Mouse (Mus musculus): ENCODE results near the gene Gpr68.

Gene Gpr68

GRCm38 (mm10) chr12:100924646-100925339 is 16.8 kb upstream of the Gpr68 start:
- no peak for ATAC-seq (ENCODE audit: low TSS enrichment)

GRCm38 (mm10) chr12:100910731-100911130 is 2.7 kb upstream of the Gpr68 start:
- peak; percentile 79 for ATAC-seq (ENCODE audit: low TSS enrichment)

GRCm38 (mm10) chr12:100909765-100910164 is 1.8 kb upstream of the Gpr68 start:
- no peak for ATAC-seq (ENCODE audit: low TSS enrichment)

- no peak for ATAC-seq (ENCODE audit: low TSS enrichment)
These were observed 468 bp upstream of the Gpr68 start for GRCm38 (mm10) chr12:100908298-100909034.

DNA sequence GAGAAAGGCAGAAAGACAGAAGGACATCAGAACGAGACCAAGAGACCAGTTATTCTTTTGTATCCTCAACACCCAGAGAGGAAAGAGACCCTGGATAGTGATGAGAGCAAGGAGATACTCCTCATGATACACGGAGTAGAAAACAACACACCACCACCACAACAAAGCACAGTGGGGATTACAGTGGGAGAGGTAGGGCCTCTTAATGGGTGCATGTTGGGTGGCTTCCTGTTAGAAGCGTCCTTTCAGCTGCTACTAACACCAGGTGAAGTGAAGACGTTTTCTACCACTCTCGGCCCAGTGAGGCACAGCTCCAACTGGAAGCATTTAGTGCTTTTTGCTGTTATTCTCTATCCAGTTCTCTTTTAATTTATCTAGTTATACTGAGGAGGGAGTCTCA is 1.1 kb downstream of the Gpr68 start:
- no peak for ATAC-seq (ENCODE audit: low TSS enrichment)

- ATAC-seq (ENCODE audit: low TSS enrichment): no peak
These were observed 4.2 kb downstream of the Gpr68 start for GRCm38 (mm10) chr12:100903761-100904160.

- no peak for ATAC-seq (ENCODE audit: low TSS enrichment)
These were observed 6.6 kb downstream of the Gpr68 start for GRCm38 (mm10) chr12:100901386-100901785.

GRCm38 (mm10) chr12:100900901-100901300 is 7.1 kb downstream of the Gpr68 start:
- no peak for ATAC-seq (ENCODE audit: low TSS enrichment)

DNA sequence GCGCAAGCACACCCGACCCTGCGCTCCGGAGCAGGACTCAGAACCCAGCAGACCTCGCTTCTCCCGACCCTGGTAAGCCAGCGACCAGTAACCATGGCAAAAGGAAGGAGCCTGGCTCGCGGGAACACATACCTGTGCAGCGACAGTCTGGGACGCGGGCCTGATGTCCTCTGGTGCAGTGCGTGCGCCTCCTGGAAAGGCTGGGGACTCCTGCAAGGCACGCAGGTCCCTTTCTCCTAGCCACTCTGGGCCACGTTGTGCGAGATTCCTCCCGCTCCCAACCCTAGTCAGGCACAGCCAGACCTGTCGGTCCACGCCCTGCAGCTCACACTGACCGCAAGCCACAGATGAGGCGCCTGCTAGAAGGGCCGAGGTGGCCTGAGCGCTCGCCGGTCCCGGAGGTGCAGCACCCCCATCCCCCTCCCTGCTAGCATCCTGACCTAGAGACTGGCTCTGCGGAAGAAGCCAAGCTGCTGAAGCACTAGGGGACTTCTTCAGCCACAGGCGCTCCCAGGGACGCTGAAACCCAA is 8.8 kb downstream of the Gpr68 start:
- peak; percentile 71 for ATAC-seq (ENCODE audit: low TSS enrichment)

- no peak for ATAC-seq (ENCODE audit: low TSS enrichment)
These were observed 10.0 kb downstream of the Gpr68 start for GRCm38 (mm10) chr12:100897736-100898650.

GRCm38 (mm10) chr12:100896661-100897060 is 11.3 kb downstream of the Gpr68 start:
- ATAC-seq (ENCODE audit: low TSS enrichment): no peak

DNA sequence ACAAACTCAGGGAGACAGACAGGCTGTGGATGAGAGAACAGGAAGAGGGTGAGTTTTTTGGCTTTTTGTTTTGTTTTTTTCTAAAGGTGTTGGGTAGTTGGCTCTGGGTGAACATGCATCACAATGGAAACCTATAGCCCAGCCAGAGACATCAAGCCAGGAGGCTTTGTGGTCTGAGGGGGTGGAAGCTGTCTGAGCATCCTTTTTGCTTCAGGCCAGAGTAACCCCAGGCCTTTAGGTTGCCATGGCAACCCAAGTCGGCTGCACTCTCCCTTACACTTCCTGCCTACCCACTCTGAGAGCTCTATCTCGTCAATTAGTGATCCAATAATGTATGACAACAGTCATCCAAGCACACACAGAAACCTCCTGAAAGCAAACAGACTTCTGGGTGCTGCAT is 12.5 kb downstream of the Gpr68 start:
- no peak for ATAC-seq (ENCODE audit: low TSS enrichment)

DNA sequence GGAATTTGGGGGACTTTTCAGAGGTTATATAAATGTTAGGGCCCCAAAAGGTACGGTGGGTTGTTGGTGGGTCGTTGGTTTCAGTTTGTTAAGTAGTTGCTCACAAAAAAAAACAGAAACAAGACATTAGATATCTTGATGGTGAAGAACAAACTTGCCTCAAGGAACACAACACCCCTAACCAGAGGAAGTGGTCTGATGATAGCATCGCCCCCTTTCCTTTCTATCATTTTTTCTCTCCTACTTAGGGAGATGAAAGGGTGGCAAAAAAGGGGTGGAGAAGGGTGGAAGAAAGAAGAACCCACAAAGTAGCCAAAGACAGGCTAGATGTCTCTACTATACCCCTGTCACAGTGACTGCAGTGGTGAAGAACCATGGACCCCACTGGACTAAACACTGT is 17.4 kb downstream of the Gpr68 start:
- no peak for ATAC-seq (ENCODE audit: low TSS enrichment)

DNA sequence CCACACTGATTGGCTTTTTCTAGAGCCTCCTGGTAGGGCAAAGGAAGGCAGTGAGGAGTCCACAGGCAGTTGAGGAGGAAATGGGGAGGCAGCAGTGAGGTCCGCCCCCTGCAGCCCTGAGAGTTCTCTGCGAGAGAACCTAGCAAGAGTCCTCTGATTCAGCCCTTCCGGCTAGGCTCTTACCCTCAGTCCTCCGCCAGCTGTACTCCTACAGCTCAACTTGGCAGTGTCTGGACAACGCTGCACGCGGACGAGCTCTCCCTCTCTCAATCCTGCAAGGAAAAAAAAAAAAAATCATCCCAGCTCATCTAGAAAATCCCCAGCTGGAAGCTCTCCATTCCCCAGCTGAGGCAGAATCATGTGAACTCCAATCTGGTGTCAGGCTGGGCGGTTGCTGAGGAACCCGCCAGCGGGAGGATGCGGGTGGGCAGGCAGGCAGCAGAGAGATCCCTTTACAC is 20.2 kb downstream of the Gpr68 start:
- peak; percentile 91 for ATAC-seq (ENCODE audit: low TSS enrichment)

DNA sequence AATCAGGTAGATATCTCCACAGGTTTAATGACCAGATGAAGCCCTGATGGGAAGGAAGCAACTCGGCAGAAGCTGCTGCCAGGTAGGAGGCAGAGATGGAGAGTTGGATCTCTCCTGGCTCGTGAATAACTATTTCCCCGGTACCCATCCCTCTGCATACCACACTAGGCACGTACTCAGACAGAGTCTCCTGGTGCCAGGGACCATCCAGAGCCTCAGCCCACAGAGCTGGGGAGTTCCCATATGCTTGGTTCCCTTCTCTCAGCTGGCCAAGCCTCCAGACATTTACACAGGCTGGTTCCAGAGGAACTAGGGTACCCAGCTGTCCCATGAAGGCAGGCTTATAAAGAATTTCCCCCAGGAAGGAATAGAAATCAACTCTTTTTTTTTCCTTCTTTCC is 21.1 kb downstream of the Gpr68 start:
- ATAC-seq (ENCODE audit: low TSS enrichment): peak; percentile 65

DNA sequence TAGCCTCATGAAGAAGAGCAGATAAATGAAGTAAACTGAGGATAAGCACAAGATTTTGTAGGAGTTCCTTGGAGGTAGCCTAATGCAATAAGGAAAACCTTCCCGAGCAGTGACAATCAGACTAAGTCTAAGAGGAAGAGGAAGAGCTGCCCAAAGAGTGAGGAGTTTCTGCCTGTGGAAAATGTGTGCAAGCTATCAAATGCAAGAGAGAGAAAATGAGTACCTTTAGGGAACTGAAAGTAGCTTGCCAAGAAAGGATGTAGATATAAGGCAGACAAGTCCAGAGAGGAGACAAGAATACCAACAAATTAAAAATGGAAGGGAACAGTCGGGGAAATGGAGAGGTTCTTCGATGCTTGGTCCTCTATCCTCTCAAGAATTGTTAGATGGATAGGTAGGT is 22.4 kb downstream of the Gpr68 start:
- ATAC-seq (ENCODE audit: low TSS enrichment): no peak

GRCm38 (mm10) chr12:100883168-100883567 is 24.8 kb downstream of the Gpr68 start:
- ATAC-seq (ENCODE audit: low TSS enrichment): no peak

- ATAC-seq (ENCODE audit: low TSS enrichment): no peak
These were observed 29.4 kb downstream of the Gpr68 start for GRCm38 (mm10) chr12:100878556-100878955.

- no peak for ATAC-seq (ENCODE audit: low TSS enrichment)
These were observed 30.1 kb downstream of the Gpr68 start for GRCm38 (mm10) chr12:100877936-100878335.

- ATAC-seq (ENCODE audit: low TSS enrichment): 0 out of 2 replicates have a peak, but pooled peaks have one; percentile 4
These were observed 32.0 kb downstream of the Gpr68 start for GRCm38 (mm10) chr12:100875960-100876359.

DNA sequence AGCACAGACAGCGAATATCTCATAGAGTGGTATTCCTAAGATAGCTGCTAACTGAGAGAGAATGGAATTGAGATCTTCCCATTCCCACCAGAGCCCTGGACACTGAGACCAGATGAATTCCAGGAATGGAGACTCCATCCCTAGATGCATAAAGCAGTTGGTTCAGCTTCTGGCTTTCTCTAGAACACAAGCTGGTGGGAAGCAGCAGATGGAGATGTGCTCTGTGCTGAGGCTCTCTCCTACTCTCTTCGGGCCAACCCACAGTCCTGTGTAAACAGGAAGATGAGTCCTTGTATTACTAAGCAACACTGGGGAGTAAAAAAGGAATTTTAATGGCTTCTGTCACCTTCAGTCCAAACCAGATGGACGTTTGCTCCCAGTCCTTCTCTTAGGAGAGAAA is 32.4 kb downstream of the Gpr68 start:
- peak; percentile 97 for ATAC-seq (ENCODE audit: low TSS enrichment)

DNA sequence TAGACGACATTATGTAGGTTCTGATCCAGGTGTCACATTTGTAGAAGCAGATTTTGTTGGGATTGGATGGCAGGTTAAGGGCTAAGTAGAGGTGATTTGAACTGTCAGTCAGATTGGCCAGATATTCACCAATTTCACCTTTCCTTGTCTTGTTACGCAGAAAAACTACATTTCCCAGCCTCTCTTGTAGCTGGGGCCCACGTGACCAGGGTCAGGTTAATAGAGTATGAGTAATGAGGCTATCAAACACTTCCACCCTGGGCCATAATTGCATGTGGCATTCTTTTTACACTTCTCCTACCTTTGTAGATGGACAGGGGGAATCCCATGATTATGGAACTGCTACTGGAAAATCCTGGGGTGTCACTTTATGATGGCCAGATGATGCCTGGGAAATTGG is 34.4 kb downstream of the Gpr68 start:
- no peak for ATAC-seq (ENCODE audit: low TSS enrichment)
